Mouse (Mus musculus) layer of hippocampus, adult 11-12 months (tissue): Measurements from ENCODE around the gene Mtnr1b.

ENCODE experiments used
- DNase-seq: peaks from one replicate; pipeline ENCODE4 v3.0.0; 2022; ENCODE audit warnings: low spot score

The Mtnr1b gene

DNA sequence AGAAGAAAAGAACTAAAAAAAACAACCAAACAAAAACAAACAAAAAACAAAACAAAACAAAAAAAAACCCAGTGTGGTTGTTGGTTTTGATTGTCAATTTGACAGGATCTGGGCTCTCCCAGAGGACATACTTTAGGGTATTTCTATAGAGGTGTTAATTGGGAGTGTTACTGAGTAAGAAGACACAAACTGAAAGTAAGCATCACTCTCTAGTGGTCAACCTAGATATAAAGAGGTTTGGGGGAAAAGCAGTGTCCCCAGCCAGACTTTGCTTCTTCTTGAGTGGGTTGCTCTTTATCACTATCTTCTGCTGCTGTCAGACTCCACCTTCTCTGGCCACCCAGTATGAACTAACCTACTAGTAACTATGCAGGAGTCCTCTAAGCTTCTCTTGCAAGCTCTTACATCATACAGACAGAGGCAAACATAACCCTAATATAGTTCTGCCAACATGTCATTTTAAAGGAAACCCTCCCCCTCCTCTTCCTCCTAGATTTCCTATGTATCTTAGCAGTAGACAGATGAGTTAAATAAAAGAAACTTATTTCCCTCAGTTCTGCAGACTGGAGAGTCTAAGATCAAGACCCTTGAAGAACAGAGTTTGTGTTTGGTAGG lies 71.8 kb downstream of the Mtnr1b start:
- DNase-seq = no peak

DNA sequence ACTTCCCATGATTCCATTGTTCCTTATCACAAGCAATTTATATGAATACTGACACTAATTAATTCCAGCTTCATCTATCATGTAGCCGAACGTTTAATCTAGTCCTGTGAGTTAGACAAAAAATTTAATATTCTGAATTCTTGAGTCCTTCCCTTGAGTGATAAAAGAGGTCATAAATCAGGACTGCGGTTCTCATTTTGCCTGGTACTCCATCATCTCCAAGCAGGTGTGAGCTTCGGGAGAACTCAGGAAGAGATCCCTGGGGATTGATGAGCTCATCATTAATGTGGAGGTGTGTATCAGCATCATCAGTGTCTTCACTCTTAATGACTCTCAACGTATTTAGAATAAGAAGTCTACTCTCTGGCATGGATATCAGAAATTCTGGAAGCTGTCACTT lies 74.0 kb downstream of the Mtnr1b start:
- no peak for DNase-seq

DNA sequence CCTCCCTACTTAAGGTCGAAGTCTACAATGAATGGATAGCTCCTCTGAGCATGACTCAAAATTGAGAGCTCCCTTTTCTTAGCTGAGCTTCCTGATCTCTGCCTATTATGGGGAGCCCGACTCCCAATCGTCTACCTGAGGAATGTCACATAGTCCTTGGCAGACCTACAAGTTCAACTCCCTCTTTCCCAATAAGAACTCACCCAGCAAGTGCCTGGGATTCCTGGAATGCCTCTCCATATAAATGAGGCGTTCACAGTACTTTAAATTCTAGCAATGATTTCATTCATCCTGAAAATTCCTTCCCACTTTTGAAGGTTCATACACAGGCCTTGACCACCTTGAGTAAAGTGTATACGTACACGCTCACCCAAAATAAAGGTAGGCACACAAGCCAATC lies 79.9 kb downstream of the Mtnr1b start:
- no peak for DNase-seq

DNA sequence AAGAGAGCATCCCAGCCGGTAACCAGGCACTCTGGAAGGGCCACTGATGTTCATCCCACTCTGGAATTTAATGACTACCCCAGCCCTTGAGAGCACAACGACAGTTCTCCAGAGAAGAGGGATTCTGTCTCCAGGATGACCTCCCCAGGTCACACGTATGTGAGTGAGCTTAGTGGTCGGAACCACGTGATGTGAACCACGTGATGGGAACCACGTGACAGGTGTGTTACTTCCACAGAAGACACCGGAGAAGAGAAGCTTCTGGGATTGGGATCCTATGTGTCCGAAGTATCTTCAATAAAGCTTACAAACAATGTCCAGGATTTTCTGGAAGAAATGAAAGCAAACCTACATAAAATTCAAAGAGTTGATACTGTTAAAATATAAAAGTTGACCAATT lies 82.3 kb downstream of the Mtnr1b start:
- no peak for DNase-seq

DNA sequence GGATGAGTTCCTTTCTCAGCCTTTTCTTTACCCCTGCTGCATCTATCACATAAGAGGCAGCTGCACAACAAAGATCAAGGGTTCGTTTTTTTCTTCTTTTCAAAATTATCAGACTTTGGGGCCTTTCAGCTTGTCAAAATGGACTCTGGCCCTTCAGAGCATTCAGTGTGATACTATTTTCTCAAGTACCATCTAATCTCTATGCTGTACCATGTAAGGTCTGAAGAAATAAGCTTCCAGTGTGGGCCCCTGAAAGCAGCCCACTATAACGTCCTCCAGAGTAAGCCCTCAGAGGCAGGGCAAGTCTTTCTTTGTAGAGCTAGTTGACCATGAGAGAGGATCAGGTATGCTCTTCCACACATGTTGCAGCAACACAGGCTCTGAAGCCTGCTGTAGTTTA lies 87.7 kb downstream of the Mtnr1b start:
- no peak for DNase-seq

DNA sequence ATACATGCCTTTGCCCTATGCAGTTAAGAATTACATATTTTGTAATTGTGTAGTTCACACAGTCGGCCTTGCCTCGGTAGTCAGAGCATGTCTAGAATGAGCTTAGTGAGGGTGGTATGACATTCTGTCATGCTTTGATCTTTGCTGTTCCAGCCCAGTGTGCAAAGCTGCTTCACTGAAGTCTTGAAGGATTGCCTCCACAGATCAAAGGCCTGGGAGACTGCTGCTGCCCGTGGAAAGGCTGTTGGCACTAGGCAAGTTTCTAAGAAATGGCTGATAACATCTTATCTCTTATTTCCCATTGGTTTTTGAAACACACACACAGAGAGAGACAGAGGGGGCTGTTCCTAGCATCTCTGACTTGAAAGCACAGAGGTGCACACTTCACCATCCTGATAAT lies 88.2 kb downstream of the Mtnr1b start:
- DNase-seq = no peak

DNA sequence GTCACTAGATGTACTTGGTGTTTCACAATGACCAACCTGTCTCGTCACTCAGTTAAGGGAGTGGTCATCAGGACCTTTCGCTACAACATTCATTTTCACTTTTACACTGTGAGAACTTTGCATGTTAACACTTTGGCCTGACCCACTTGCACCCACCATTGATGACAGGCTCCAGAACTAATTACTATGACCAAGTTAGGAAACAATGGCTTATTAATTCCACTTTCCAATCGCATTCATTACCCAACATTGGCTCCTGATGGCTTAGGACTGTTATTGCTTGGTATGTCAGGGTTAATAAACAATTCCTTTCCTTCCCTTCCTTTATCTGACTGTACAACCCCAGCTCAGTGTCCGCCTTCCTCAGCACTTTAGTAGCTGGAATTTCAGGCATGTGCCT lies 92.4 kb downstream of the Mtnr1b start:
- DNase-seq = no peak

DNA sequence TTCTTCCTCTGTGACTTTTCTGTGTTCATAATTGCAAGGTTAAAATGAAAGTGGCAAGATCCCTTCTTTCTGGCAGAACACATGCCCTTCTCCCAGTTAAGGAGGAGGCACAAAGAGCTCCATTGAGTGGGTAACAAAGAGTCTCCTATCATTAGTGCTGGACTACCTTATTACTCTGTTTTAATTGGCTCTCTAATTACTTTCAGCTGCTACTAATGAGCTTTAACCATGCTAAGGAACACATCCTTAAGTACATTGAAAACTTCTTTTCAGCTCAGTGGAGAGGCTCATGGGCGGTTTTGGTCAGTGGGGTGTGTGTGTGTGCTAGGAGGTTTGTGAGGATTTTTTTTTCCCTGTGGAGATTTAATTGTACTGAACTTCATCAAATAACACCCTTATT lies 99.4 kb downstream of the Mtnr1b start:
- DNase-seq = no peak
